Mouse (Mus musculus) gastrocnemius, postnatal 10 days (tissue): Measurements from ENCODE around the gene Slc16a9. TPM values are rescaled to one million over a fixed set of nuclear protein-coding genes. Genes with fewer than 3 reads are reported as not detected.

Experiments used
- DNase-seq: peaks from one replicate; pipeline ENCODE4 v3.0.0; 2021; ENCODE audit warnings: mixed read lengths
- total RNA-seq, 2 experiments: library from RNA; stranded (reverse); gene quantifications; 2 replicates each; pipeline ENCODE4 v1.2.3; 2021

Gene Slc16a9
- total RNA-seq, 2 experiments from 2014 or later = 4.9 to 5.4 TPM

- DNase-seq = no peak
These were observed 56.3 kb downstream of the Slc16a9 start for GRCm38 (mm10) chr10:70301190-70301589.

- no peak for DNase-seq
These were observed 58.3 kb downstream of the Slc16a9 start for GRCm38 (mm10) chr10:70303203-70303602.

GRCm38 (mm10) chr10:70305683-70306082, 60.8 kb downstream of the Slc16a9 start:
- no peak for DNase-seq

- no peak for DNase-seq
These were observed 64.5 kb downstream of the Slc16a9 start for GRCm38 (mm10) chr10:70309416-70309815.

GRCm38 (mm10) chr10:70310646-70311045, 65.7 kb downstream of the Slc16a9 start:
- no peak for DNase-seq

- no peak for DNase-seq
These were observed 71.0 kb downstream of the Slc16a9 start for GRCm38 (mm10) chr10:70315895-70316294.

GRCm38 (mm10) chr10:70316856-70317255, 72.0 kb downstream of the Slc16a9 start:
- DNase-seq = no peak

GRCm38 (mm10) chr10:70317394-70317965, 72.6 kb downstream of the Slc16a9 start:
- DNase-seq = no peak

- DNase-seq = peak; percentile 16
These were observed 73.7 kb downstream of the Slc16a9 start for GRCm38 (mm10) chr10:70318630-70319029.

- DNase-seq = no peak
These were observed 80.6 kb downstream of the Slc16a9 start for GRCm38 (mm10) chr10:70325518-70325917.

- no peak for DNase-seq
These were observed 82.4 kb downstream of the Slc16a9 start for GRCm38 (mm10) chr10:70327331-70327730.

GRCm38 (mm10) chr10:70328139-70328538, 83.2 kb downstream of the Slc16a9 start:
- DNase-seq = no peak

Other genes with a start within 250 kb of the Slc16a9 start
- gene Ccdc6, start 148.0 kb upstream of the Slc16a9 start, total RNA-seq = 10 to 100 TPM; 77.2 to 80.5 TPM
- gene Mrln, start 40.4 kb upstream of the Slc16a9 start, total RNA-seq = 100 to 1,000 TPM; 153 to 155 TPM
- gene Fam13c, start 195.4 kb downstream of the Slc16a9 start, total RNA-seq = 1 to 10 TPM; 6.2 to 7.8 TPM